Mouse (Mus musculus) lung, postnatal 0 days (tissue): ENCODE measurements around the gene Cib2.

ENCODE experiments used
- CTCF ChIP-seq: IDR thresholded peaks from 2 replicates; pipeline ENCODE4 v1.5.1; 2016; ENCODE audit warnings: antibody characterized with exemption, mild to moderate bottlenecking
- EP300 ChIP-seq: IDR thresholded peaks from 2 replicates; pipeline ENCODE4 v1.6.1; 2016; ENCODE audit warnings: antibody characterized with exemption, mild to moderate bottlenecking, control low read depth

DNA sequence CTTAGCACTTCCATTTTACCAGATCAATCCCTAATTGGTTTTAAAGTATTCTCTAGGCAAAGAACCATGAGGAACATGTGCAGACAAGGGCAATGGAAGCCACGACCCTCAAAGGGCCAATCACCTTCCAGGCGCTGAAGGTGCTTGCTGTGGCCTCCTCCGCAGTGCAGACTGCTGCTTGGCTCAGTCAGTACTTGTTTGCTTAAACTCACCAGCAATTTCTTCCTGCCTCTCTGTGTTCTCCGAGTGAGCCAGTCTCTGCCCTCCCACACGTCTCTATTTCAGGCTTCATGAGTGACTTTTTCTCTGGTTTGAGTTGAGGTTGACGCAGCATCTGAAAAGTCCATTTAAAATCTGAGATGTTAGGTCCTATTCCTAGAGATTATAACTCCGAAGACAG is 41.1 kb downstream of the Cib2 start:
- TF ChIP-seq CTCF, result no peak
- TF ChIP-seq EP300, result no peak
